Mouse (Mus musculus) lung, postnatal 0 days (tissue): ENCODE data around the gene Rnf215. TPM values are rescaled to one million over a fixed set of nuclear protein-coding genes. Genes with fewer than 3 reads are reported as not detected.
"Not testable (repeated sequence)": the region's sequence is repeated elsewhere in the genome, so short reads cannot be mapped to it uniquely, and the experiment has no call there.

Source experiments
- ATAC-seq: fragments of 200-750 bp; cut with Nextera tagmentation; 2 replicates; pipeline ENCODE4 v1.8.0; 2017; ENCODE audit warnings: moderate library complexity
- DNase-seq: peaks from one replicate; pipeline ENCODE4 v3.0.0-alpha.2; 2016; ENCODE audit warnings: low spot score
- H3K27ac ChIP-seq: fragments of 300-500 bp; sonication (generic); 2 replicates; pipeline ENCODE4 v1.5.1; 2014; ENCODE audit warnings: antibody characterized with exemption, mild to moderate bottlenecking, low read length, mixed read lengths
- H3K27me3 ChIP-seq: fragments of 300-500 bp; sonication (generic); replicated peaks from 2 replicates; pipeline ENCODE4 v1.6.1; 2014; ENCODE audit warnings: low read length, mixed read lengths; ENCODE audit not compliant: insufficient read depth
- H3K36me3 ChIP-seq: fragments of 300-500 bp; sonication (generic); 2 replicates; pipeline ENCODE4 v1.6.1; 2014; ENCODE audit warnings: low read length, mixed read lengths; ENCODE audit not compliant: insufficient read depth
- H3K4me1 ChIP-seq: fragments of 300-500 bp; sonication (generic); 2 replicates; pipeline ENCODE4 v1.6.1; 2014; ENCODE audit warnings: antibody characterized with exemption, low read depth, low read length, mixed read lengths; ENCODE audit not compliant: insufficient read depth
- H3K4me2 ChIP-seq: fragments of 300-500 bp; sonication (generic); replicated peaks from 2 replicates; pipeline ENCODE4 v1.6.1; 2014; ENCODE audit warnings: low read depth, mild to moderate bottlenecking, low read length, moderate library complexity, mixed read lengths
- H3K4me3 ChIP-seq: fragments of 300-500 bp; sonication (generic); 2 replicates; pipeline ENCODE4 v1.5.1; 2014; ENCODE audit warnings: low read depth, low read length
- H3K9ac ChIP-seq: fragments of 300-500 bp; sonication (generic); replicated peaks from 2 replicates; pipeline ENCODE4 v1.6.1; 2014; ENCODE audit warnings: low read depth, mild to moderate bottlenecking
- H3K9me3 ChIP-seq: fragments of 300-500 bp; sonication (generic); 2 replicates; pipeline ENCODE4 v1.6.1; 2016; ENCODE audit warnings: low read length, mixed read lengths
- CTCF ChIP-seq: IDR thresholded peaks from 2 replicates; pipeline ENCODE4 v1.5.1; 2016; ENCODE audit warnings: antibody characterized with exemption, mild to moderate bottlenecking
- EP300 ChIP-seq: IDR thresholded peaks from 2 replicates; pipeline ENCODE4 v1.6.1; 2016; ENCODE audit warnings: antibody characterized with exemption, mild to moderate bottlenecking, control low read depth
- WGBS: fragments of 180-500 bp; shearing (Covaris S2); extraction: QIAGEN DNeasy Blood & Tissue Kit; methylation state at CpG from one replicate; pipeline ENCODE4 v1.1.7; 2014; 5-methylcytosine and 5-hydroxymethylcytosine counted together
- polyA plus RNA-seq: library from polyadenylated mRNA; unstranded; fragments of >200 nt; fragmentation: Nextera tagmentation; extraction: Ambion mirVana; gene quantifications from 2 replicates; pipeline ENCODE4 v1.2.1, GENCODE M21; 2015

Gene Rnf215
- polyA plus RNA-seq, 1 experiment from 2014 or later, result 59.0 TPM

DNA sequence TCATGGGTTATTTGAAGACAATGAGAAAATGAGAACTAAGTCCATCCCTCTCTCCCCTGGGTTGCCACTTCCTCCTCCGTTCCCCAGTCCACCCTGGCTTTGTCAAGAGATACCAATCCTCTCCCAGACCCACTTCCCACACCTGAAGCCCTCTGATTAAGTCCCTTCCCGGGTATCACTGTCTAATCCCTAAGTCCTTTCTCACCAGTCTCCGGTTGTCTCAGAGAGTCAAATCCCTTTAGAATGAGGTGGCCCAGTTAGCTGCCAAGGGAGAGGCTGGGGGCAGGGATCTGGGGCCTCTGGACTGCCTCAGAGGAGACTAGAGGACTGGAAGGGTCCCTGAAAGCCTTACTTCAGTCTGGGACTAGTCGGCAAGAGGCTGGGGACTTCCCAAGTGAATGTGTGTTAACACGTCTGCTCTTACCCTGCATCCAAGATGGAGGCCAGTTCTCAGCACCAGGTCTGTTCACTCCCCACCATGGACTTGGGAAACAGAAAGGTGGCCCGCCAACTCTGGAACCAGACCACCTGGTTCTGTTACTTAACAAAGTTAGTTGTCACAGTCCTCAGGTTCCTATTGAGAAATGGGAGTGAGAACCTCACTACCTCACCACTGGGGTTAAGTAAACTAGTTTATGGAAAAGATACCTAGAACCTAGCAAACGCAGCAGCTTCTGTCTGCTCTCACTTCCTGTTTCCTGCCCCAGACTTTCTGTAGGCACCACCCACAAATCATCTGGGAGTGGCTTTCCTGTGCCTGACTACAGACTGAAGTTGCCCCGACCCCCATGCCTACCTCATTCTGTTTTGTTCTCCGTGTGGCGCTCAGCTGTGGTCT, 12.0 kb upstream of the Rnf215 start, which contains the start of gene Sec14l2:
TSS of gene Sec14l2 (minus strand) at position 674 of the 838 bp plus-strand sequence.
- Histone ChIP-seq H3K36me3 (no peaks in the 10 kb centered on the region), H3K4me3 (no peak within 1 kb of the TSS), H3K9ac (no peak within 1 kb of the TSS), H3K27ac (peak within 1 kb of the TSS; percentile 47), H3K9me3 (no peaks in the 10 kb centered on the region; the same call in 1 of the 2 replicates), H3K4me1 (no peaks in the 10 kb centered on the region), H3K4me2 (no peak within 1 kb of the TSS), H3K27me3 (no peaks in the 10 kb centered on the region)
- ATAC-seq (peak; percentile 13; the same call in 1 of the 2 replicates), DNase-seq (peak; percentile 54)
- TF ChIP-seq EP300, result no peak
- no peak for TF ChIP-seq CTCF
- WGBS, result 64% methylated on average over 10 of the region's 10 CpGs

DNA sequence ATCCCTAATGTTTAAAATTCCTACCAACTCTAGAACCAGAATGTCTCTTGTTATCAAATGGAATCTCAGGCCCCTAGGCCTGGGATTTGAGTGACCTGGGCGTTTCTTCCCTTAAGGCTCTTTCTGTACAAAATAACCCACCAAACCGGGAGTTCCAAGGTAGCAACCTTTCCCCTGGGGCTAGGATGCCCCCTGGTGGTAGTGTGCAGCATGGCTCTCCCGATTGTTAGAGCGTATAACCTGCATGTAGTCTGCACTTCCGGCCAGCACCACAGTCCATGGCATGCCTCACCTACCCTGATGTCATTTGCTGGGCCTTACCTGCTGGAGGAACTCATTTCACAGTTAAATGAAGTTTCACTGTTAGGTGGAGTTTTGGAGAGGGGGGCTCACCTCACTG, 11.1 kb upstream of the Rnf215 start:
- H3K4me2 ChIP-seq, result no peak overlapping the region
- H3K27ac ChIP-seq, result no peak overlapping the region; the same call in 1 of the 2 replicates
- TF ChIP-seq EP300 (no peak), CTCF (peak; percentile 88)
- WGBS, result 63% methylated on average over 5 of the region's 5 CpGs
- no peak overlapping the region for H3K4me3 ChIP-seq
- no peaks in the 10 kb centered on the region for H3K4me1 ChIP-seq
- no peak overlapping the region for H3K9ac ChIP-seq
- no peaks in the 10 kb centered on the region for H3K36me3 ChIP-seq
- peak; percentile 37 for ATAC-seq
- H3K9me3 ChIP-seq, result no peaks in the 10 kb centered on the region; the same call in 1 of the 2 replicates
- H3K27me3 ChIP-seq, result no peaks in the 10 kb centered on the region
- peak; percentile 69 for DNase-seq

DNA sequence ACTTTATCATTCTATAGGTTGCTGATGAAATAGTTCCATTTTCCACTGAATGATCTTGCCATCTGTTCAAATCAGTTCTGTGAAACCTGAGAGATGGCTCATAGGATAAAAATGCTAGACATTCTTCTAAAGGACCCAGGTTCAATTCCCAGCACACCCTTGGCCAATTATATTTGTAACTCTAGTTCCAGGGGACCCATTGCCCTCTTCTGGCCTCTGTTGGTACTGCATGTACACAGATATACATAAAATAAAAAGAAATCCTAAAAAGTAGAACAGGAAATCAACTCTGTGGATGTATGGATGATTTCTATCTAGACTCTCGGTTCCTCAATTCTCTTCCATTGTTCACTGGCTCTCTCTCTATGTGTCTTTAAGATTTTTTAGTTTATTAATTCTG, 7.9 kb upstream of the Rnf215 start:
- H3K36me3 ChIP-seq, result no peaks in the 10 kb centered on the region
- H3K4me3 ChIP-seq, result no peak overlapping the region
- H3K27ac ChIP-seq, result no peak overlapping the region
- TF ChIP-seq CTCF, result peak; percentile 35
- TF ChIP-seq EP300, result no peak
- DNase-seq (no peak), ATAC-seq (no peak)
- H3K9me3 ChIP-seq, result no peaks in the 10 kb centered on the region; the same call in 1 of the 2 replicates
- WGBS, result 85% methylated on average over 1 of the region's 1 CpGs
- H3K4me1 ChIP-seq, result no peaks in the 10 kb centered on the region
- H3K4me2 ChIP-seq, result no peak overlapping the region
- no peaks in the 10 kb centered on the region for H3K27me3 ChIP-seq
- no peak overlapping the region for H3K9ac ChIP-seq

DNA sequence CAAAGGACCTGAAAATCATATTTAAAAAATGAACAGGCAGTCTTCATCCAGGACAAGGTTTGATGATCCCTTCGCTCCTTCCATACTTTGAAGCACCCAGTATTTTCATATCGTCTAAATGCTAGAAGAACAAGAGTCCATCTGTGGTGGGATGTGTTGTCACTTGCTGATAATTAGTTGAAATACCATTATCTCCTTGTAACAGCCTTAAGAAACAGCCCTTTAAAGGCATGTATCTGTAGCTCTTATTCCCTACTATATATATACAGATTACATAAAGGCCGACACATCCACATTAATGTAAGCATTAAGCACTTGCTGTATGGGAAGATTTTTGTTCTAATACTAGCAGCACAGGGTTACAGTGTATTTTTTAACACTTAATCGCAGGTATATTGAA, 6.5 kb upstream of the Rnf215 start:
- not testable (repeated sequence) for H3K4me3 ChIP-seq, DNase-seq, H3K9ac ChIP-seq, H3K4me1 ChIP-seq, H3K27ac ChIP-seq, H3K36me3 ChIP-seq, H3K27me3 ChIP-seq, H3K4me2 ChIP-seq, ATAC-seq, H3K9me3 ChIP-seq
- WGBS, result 94% methylated on average over 4 of the region's 4 CpGs

DNA sequence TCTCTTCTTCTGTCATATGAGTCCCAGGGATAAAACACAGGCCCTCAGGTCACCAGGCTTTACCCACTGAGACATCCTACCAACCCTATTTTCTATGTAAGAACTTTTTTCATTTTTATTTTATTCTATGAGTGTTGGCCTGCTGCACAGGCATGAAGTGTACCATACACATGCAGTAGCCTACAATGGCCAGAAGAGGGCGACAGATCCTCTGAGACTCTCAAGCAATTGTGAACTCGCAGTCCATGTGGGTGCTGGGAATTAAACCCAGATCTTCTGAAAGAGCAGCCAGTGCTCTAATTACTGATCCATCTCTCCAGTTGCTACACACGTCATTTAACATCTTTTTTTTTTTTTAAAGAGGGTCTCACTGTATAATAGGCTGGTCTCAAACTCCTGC, 1.6 kb upstream of the Rnf215 start:
- ATAC-seq (no peak), DNase-seq (no peak)
- WGBS, result 54% methylated on average over 3 of the region's 3 CpGs
- H3K36me3 ChIP-seq, result peaks cover 3% of the 10 kb centered on the region; the same call in 1 of the 2 replicates
- H3K9me3 ChIP-seq, result no peaks in the 10 kb centered on the region
- H3K4me2 ChIP-seq, result no peak overlapping the region
- H3K9ac ChIP-seq, result no peak overlapping the region
- peaks cover 10% of the 10 kb centered on the region; the same call in 1 of the 2 replicates for H3K4me1 ChIP-seq
- no peak for TF ChIP-seq EP300
- TF ChIP-seq CTCF, result peak; percentile 74
- no peak overlapping the region for H3K27ac ChIP-seq
- H3K4me3 ChIP-seq, result no peak overlapping the region
- H3K27me3 ChIP-seq, result no peaks in the 10 kb centered on the region

DNA sequence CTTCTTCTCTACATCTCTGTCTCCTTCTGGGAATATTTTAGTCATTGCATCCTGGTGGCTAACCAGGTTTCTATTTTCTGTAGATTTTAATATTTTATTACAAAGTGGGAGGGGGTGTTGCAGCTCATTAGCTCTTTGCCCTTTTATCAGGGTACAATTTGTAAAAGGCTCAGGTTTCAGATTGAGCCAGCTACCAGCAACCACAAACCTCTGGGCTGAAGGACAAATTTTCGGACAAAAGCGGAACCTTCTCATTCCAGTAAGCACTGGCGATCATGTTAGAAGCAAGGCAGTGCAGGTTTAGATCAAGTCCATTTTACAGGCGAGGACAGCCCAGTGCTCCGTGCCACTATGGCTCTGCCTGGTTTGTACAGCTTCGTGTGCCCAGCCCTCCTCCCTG, 602 bp upstream of the Rnf215 start:
- no peak for DNase-seq
- no peak for ATAC-seq
- H3K9me3 ChIP-seq, result no peaks in the 10 kb centered on the region
- H3K4me1 ChIP-seq, result peaks cover 10% of the 10 kb centered on the region; the same call in 1 of the 2 replicates
- no peak overlapping the region for H3K4me3 ChIP-seq
- H3K9ac ChIP-seq, result no peak overlapping the region
- no peak overlapping the region for H3K27ac ChIP-seq
- TF ChIP-seq EP300, result no peak
- TF ChIP-seq CTCF, result no peak
- WGBS, result 55% methylated on average over 6 of the region's 6 CpGs
- H3K4me2 ChIP-seq, result no peak overlapping the region
- H3K36me3 ChIP-seq, result peaks cover 3% of the 10 kb centered on the region; the same call in 1 of the 2 replicates
- no peaks in the 10 kb centered on the region for H3K27me3 ChIP-seq
